Mouse (Mus musculus) central nervous system, embryonic 18 days (tissue): Measurements from ENCODE around the gene Krtap5-3. TPM values are rescaled to one million over a fixed set of nuclear protein-coding genes. Genes with fewer than 3 reads are reported as not detected.

Experiments used
- polyA plus RNA-seq: library from polyadenylated mRNA; depleted of rRNA; stranded (reverse); fragments of >200 nt; gene quantifications from 2 replicates; pipeline ENCODE4 v1.2.3, GENCODE M21; 2012; rRNA removed

Krtap5-3 gene
- not detected in 2 replicates for polyA plus RNA-seq

GRCm38 (mm10) chr7:142201064-142201463 is at the start of gene Krtap5-3:
Gene Krtap5-3, plus strand, starts transcription at chr7:142201364.

DNA sequence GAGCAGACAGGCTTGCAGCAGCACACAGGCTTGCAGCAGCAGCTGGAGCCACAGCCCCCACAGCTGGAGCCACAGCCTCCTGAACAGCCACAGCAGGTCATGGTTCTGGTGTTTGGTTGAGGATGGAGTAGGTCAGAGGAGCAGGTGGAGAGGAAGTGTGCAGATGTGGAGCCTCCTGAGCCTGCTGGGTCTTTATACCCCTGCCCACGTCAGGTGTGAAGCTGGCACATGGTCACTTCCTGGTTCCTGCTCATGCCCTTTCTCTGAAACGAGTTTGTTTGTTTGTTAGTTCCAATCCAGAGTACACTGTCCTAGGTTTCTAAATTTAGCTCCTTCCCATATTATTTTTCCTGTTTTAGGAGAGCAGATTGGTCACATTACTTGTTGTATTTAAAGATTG is 44.2 kb upstream of the Krtap5-3 start, which contains the start of gene Gm29735:
TSS of gene Gm29735 (minus strand) at position 101 of the 400 bp plus-strand sequence.

DNA sequence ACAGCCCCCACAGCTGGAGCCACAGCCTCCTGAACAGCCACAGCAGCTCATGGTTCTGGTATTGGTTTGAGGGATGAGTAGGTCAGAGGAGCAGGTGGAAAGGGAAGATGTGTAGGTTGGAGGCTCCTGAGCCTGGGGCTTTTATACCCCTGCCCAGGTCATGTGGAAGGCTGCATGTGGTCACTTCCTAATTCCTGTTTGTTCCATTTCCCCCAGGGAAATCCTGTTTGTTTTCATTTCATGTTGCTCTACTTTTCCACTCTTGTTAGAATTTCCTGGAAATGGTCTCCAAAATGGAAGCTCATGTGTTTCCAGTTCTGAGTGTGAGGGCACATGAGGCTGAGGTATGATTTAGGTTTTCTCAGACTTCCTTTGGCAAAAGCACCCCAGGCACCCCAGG is 35.5 kb upstream of the Krtap5-3 start, which contains the start of gene Gm4553:
TSS of gene Gm4553 (minus strand) at position 101 of the 400 bp plus-strand sequence.

GRCm38 (mm10) chr7:142175905-142176304 is 25.3 kb upstream of the Krtap5-3 start, which contains the start of gene Krtap5-2:
Gene Krtap5-2, minus strand, starts transcription at chr7:142176005.

DNA sequence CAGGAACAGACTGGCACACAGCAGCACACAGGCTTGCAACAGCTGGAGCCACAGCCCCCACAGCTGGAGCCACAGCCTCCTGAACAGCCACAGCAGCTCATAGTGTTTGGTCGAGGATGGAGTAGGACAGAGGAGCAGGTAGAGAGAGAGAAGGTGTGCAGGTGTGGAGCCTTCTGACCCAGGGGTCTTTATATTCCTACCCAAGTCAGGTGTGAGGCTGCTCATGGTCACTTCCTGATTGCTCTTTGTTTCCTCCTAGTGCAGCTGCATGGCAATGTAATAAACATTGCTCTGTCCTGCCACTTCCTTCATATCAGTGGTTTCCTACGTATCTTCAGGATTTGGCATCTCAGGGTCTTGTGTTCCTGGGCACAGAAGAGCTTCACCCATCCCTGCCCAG is 10.9 kb upstream of the Krtap5-3 start, which contains the start of gene Gm10153:
TSS of gene Gm10153 (minus strand) at position 101 of the 400 bp plus-strand sequence.

GRCm38 (mm10) chr7:142211559-142211958 is 10.4 kb downstream of the Krtap5-3 start, which contains the start of gene Gm7579:
Gene Gm7579, plus strand, starts transcription at chr7:142211859.

GRCm38 (mm10) chr7:142229871-142230270 is 28.7 kb downstream of the Krtap5-3 start, which contains the start of gene Krtap5-5:
Gene Krtap5-5, minus strand, starts transcription at chr7:142229971.

DNA sequence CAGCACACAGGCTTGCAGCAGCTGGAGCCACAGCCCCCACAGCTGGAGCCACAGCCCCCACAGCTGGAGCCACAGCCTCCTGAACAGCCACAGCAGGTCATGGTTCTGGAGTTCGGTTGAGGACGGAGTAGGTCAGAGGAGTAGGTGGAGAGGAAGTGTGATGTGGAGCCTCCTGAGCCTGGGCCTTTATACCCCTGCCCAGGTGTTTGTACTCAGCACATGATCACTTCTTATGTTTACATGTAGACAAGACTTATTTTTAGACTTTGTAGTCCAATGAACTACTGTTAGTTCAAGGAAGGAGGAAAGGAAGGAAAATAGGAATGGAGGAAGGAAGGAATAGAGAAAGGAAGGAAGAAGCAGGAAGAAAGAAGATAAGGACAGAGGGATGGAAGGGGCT is 39.8 kb downstream of the Krtap5-3 start, which contains the start of gene Gm40460:
TSS of gene Gm40460 (minus strand) at position 101 of the 400 bp plus-strand sequence.

Other genes starting within 250 kb of the Krtap5-3 start
- gene Mob2, start 140.3 kb upstream of the Krtap5-3 start, polyA plus RNA-seq: 39.0 and 41.2 TPM in 2 replicates
- 88.4 and 113 TPM in 2 replicates for gene Dusp8, start 105.5 kb upstream of the Krtap5-3 start, polyA plus RNA-seq
- gene Gm45618, start 80.6 kb upstream of the Krtap5-3 start, polyA plus RNA-seq: not detected in 2 replicates
- not detected in 2 replicates for gene Gm39115, start 65.3 kb upstream of the Krtap5-3 start, polyA plus RNA-seq
- gene Gm45337, start 56.8 kb upstream of the Krtap5-3 start, polyA plus RNA-seq: not detected in 2 replicates
- gene Gm29735, start 44.3 kb upstream of the Krtap5-3 start, polyA plus RNA-seq: not detected in 2 replicates
- not detected in 2 replicates for gene Gm4553, start 35.6 kb upstream of the Krtap5-3 start, polyA plus RNA-seq
- gene Krtap5-2, start 25.4 kb upstream of the Krtap5-3 start, polyA plus RNA-seq: not detected in 2 replicates
- not detected in 2 replicates for gene Gm10153, start 11.0 kb upstream of the Krtap5-3 start, polyA plus RNA-seq
- 0.13 TPM in 1 of 2 replicates, not detected in the other for gene Gm7579, start 10.5 kb downstream of the Krtap5-3 start, polyA plus RNA-seq
- not detected in 2 replicates for gene Krtap5-5, start 28.6 kb downstream of the Krtap5-3 start, polyA plus RNA-seq
- gene Gm40460, start 39.7 kb downstream of the Krtap5-3 start, polyA plus RNA-seq: not detected in 2 replicates
- not detected in 2 replicates for gene Gm2431, start 57.0 kb downstream of the Krtap5-3 start, polyA plus RNA-seq
- not detected in 2 replicates for gene Gm4559, start 73.0 kb downstream of the Krtap5-3 start, polyA plus RNA-seq
- not detected in 2 replicates for gene Krtap5-1, start 95.8 kb downstream of the Krtap5-3 start, polyA plus RNA-seq
- not detected in 2 replicates for gene Krtap5-4, start 102.2 kb downstream of the Krtap5-3 start, polyA plus RNA-seq
- gene Ifitm10, start 172.4 kb downstream of the Krtap5-3 start, polyA plus RNA-seq: 6.9 and 7.4 TPM in 2 replicates
- 0.28 and 0.48 TPM in 2 replicates for gene Gm49369, start 181.3 kb downstream of the Krtap5-3 start, polyA plus RNA-seq
- 186 and 196 TPM in 2 replicates for gene Ctsd, start 186.7 kb downstream of the Krtap5-3 start, polyA plus RNA-seq
- 0.11 and 3.3 TPM in 2 replicates for gene Syt8, start 233.5 kb downstream of the Krtap5-3 start, polyA plus RNA-seq
- 1.3 and 75.5 TPM in 2 replicates for gene Tnni2, start 240.4 kb downstream of the Krtap5-3 start, polyA plus RNA-seq